Mouse (Mus musculus) forebrain, embryonic 10.5 days (tissue): Measurements from ENCODE around the gene 1700001J03Rik. TPM values are rescaled to one million over a fixed set of nuclear protein-coding genes. Genes with fewer than 3 reads are reported as not detected.
A peak's percentile ranks its signal among the peaks of the same experiment; 100 is the strongest.
"Not testable (repeated sequence)": the region's sequence is repeated elsewhere in the genome, so short reads cannot be mapped to it uniquely, and the experiment has no call there.

ENCODE experiments used
- DNase-seq: peaks from one replicate; pipeline ENCODE4 v3.0.0-alpha.2; 2017; ENCODE audit warnings: low spot score; ENCODE audit errors: extremely low spot score
- H3K27ac ChIP-seq: fragments of 300-500 bp; sonication (generic); 2 replicates; pipeline ENCODE4 v1.5.1; 2016; ENCODE audit warnings: mild to moderate bottlenecking
- H3K27me3 ChIP-seq: fragments of 300-500 bp; sonication (generic); 2 replicates; pipeline ENCODE4 v1.6.1; 2016; ENCODE audit warnings: mild to moderate bottlenecking; ENCODE audit not compliant: poor library complexity, severe bottlenecking
- H3K36me3 ChIP-seq: fragments of 300-500 bp; sonication (generic); replicated peaks from 2 replicates; pipeline ENCODE4 v1.6.1; 2016; ENCODE audit warnings: mild to moderate bottlenecking, moderate library complexity
- H3K4me1 ChIP-seq: fragments of 300-500 bp; sonication (generic); 2 replicates; pipeline ENCODE4 v1.6.1; 2016
- H3K4me3 ChIP-seq: fragments of 300-500 bp; sonication (generic); 2 replicates; pipeline ENCODE4 v1.5.1; 2016; ENCODE audit warnings: mild to moderate bottlenecking, moderate library complexity
- H3K9me3 ChIP-seq: fragments of 300-500 bp; sonication (generic); 2 replicates; pipeline ENCODE4 v1.6.1; 2016; ENCODE audit warnings: mild to moderate bottlenecking, moderate library complexity
- WGBS: fragments of 180-500 bp; shearing (Covaris S2); methylation state at CpG from one replicate; pipeline ENCODE4 v1.1.7; 2016; 5-methylcytosine and 5-hydroxymethylcytosine counted together
- polyA plus RNA-seq: library from polyadenylated mRNA; unstranded; fragments of >200 nt; fragmentation: Nextera tagmentation; extraction: Ambion mirVana; gene quantifications from 2 replicates; pipeline ENCODE4 v1.2.1, GENCODE M21; 2016

1700001J03Rik gene
- polyA plus RNA-seq = not detected in 2 replicates

GRCm38 (mm10) chr5:146185204-146185603, at the start of gene 1700001J03Rik:
TSS of gene 1700001J03Rik (minus strand) at chr5:146185304.
- WGBS = 80% methylated on average over 4 of the region's 4 CpGs

GRCm38 (mm10) chr5:146234336-146234735, 49.2 kb upstream of the 1700001J03Rik start:
- Histone ChIP-seq H3K27me3 (no peaks in the 10 kb centered on the region), H3K4me1 (peaks cover 26% of the 10 kb centered on the region), H3K9me3 (no peaks in the 10 kb centered on the region), H3K4me3 (no peak overlapping the region), H3K27ac (no peak overlapping the region), H3K36me3 (peaks cover 19% of the 10 kb centered on the region)
- DNase-seq = no peak
- 97% methylated on average over 1 of the region's 1 CpGs for WGBS

More at GRCm38 (mm10) chr5:146185204-146185603, at the start of gene 1700001J03Rik:
- H3K4me3 ChIP-seq, H3K27me3 ChIP-seq, DNase-seq, H3K27ac ChIP-seq, H3K36me3 ChIP-seq, H3K4me1 ChIP-seq: not testable (repeated sequence)
- peaks cover 42% of the 10 kb centered on the region; the same call in 1 of the 2 replicates for H3K9me3 ChIP-seq

GRCm38 (mm10) chr5:146232816-146233215, 47.7 kb upstream of the 1700001J03Rik start:
- peaks cover 26% of the 10 kb centered on the region for H3K4me1 ChIP-seq
- peak overlapping the region; percentile 90 for H3K4me3 ChIP-seq
- WGBS = 86% methylated on average over 11 of the region's 11 CpGs
- no peaks in the 10 kb centered on the region for H3K9me3 ChIP-seq
- peaks cover 9% of the 10 kb centered on the region for H3K36me3 ChIP-seq
- DNase-seq = no peak
- H3K27me3 ChIP-seq = no peaks in the 10 kb centered on the region
- H3K27ac ChIP-seq = no peak overlapping the region

- no peaks in the 10 kb centered on the region for H3K27me3 ChIP-seq
- peaks cover 26% of the 10 kb centered on the region for H3K4me1 ChIP-seq
- H3K9me3 ChIP-seq = no peaks in the 10 kb centered on the region
- peak overlapping the region; percentile 95 for H3K27ac ChIP-seq
- WGBS = 49% methylated on average over 6 of the region's 6 CpGs
- H3K36me3 ChIP-seq = peaks cover 4% of the 10 kb centered on the region
- no peak for DNase-seq
- peak overlapping the region; percentile 90 for H3K4me3 ChIP-seq
These were observed 47.1 kb upstream of the 1700001J03Rik start for GRCm38 (mm10) chr5:146232056-146232675.

GRCm38 (mm10) chr5:146231655-146231996, 46.5 kb upstream of the 1700001J03Rik start:
- Histone ChIP-seq H3K27me3 (no peaks in the 10 kb centered on the region), H3K4me3 (peak overlapping the region; percentile 90), H3K4me1 (peaks cover 23% of the 10 kb centered on the region), H3K9me3 (no peaks in the 10 kb centered on the region), H3K27ac (peak overlapping the region; percentile 95), H3K36me3 (no peaks in the 10 kb centered on the region)
- WGBS = under 1% methylated on average over 19 of the region's 19 CpGs
- peak; percentile 31 for DNase-seq

- DNase-seq = peak; percentile 90
- H3K4me3 ChIP-seq = peak within 1 kb of the TSS; percentile 90
- H3K9me3 ChIP-seq = no peaks in the 10 kb centered on the region
- H3K36me3 ChIP-seq = no peaks in the 10 kb centered on the region
- under 1% methylated on average over 83 of the region's 102 CpGs for WGBS
- H3K27me3 ChIP-seq = no peaks in the 10 kb centered on the region
- peaks cover 22% of the 10 kb centered on the region for H3K4me1 ChIP-seq
- H3K27ac ChIP-seq = peak within 1 kb of the TSS; percentile 95
These were observed 46.0 kb upstream of the 1700001J03Rik start, which contains the start of gene Cdk8 for GRCm38 (mm10) chr5:146230864-146231654. TSS of gene Cdk8 (plus strand) at chr5:146231230.

- H3K36me3 ChIP-seq = no peaks in the 10 kb centered on the region
- no peak for DNase-seq
- peaks cover 22% of the 10 kb centered on the region for H3K4me1 ChIP-seq
- no peaks in the 10 kb centered on the region for H3K9me3 ChIP-seq
- H3K4me3 ChIP-seq = peak overlapping the region; percentile 90
- no peaks in the 10 kb centered on the region for H3K27me3 ChIP-seq
- H3K27ac ChIP-seq = peak overlapping the region; percentile 95
- WGBS = 60% methylated on average over 17 of the region's 17 CpGs
These were observed 45.0 kb upstream of the 1700001J03Rik start for GRCm38 (mm10) chr5:146229869-146230650.

- DNase-seq = no peak
- H3K27me3 ChIP-seq = no peaks in the 10 kb centered on the region
- no peaks in the 10 kb centered on the region for H3K9me3 ChIP-seq
- no peak overlapping the region for H3K4me3 ChIP-seq
- peaks cover 5% of the 10 kb centered on the region for H3K4me1 ChIP-seq
- H3K27ac ChIP-seq = no peak overlapping the region
- no peaks in the 10 kb centered on the region for H3K36me3 ChIP-seq
- WGBS = 85% methylated on average over 8 of the region's 8 CpGs
These were observed 42.4 kb upstream of the 1700001J03Rik start for GRCm38 (mm10) chr5:146227496-146227895.

GRCm38 (mm10) chr5:146223786-146224185, 38.7 kb upstream of the 1700001J03Rik start:
- Histone ChIP-seq H3K27ac (no peak overlapping the region), H3K4me1 (peaks cover 21% of the 10 kb centered on the region), H3K9me3 (no peaks in the 10 kb centered on the region), H3K4me3 (no peak overlapping the region), H3K36me3 (peaks cover 12% of the 10 kb centered on the region), H3K27me3 (no peaks in the 10 kb centered on the region)
- WGBS = 92% methylated on average over 5 of the region's 5 CpGs
- DNase-seq = no peak

GRCm38 (mm10) chr5:146221722-146222121, 36.6 kb upstream of the 1700001J03Rik start:
- WGBS = 38% methylated on average over 6 of the region's 6 CpGs
- peak overlapping the region; percentile 76 for H3K4me3 ChIP-seq
- peaks cover 33% of the 10 kb centered on the region for H3K36me3 ChIP-seq
- H3K27ac ChIP-seq = peak overlapping the region; percentile 98
- H3K9me3 ChIP-seq = no peaks in the 10 kb centered on the region
- peaks cover 21% of the 10 kb centered on the region for H3K4me1 ChIP-seq
- no peaks in the 10 kb centered on the region for H3K27me3 ChIP-seq
- no peak for DNase-seq

GRCm38 (mm10) chr5:146220879-146221714, 36.0 kb upstream of the 1700001J03Rik start, which contains the start of gene Rnf6:
TSS of gene Rnf6 (minus strand) at chr5:146221555.
- peaks cover 21% of the 10 kb centered on the region for H3K4me1 ChIP-seq
- H3K9me3 ChIP-seq = no peaks in the 10 kb centered on the region
- H3K4me3 ChIP-seq = peak within 1 kb of the TSS; percentile 76
- H3K27ac ChIP-seq = peak within 1 kb of the TSS; percentile 98
- DNase-seq = peak; percentile 93
- H3K27me3 ChIP-seq = no peaks in the 10 kb centered on the region
- WGBS = under 1% methylated on average over 67 of the region's 67 CpGs
- H3K36me3 ChIP-seq = peaks cover 39% of the 10 kb centered on the region

- peak overlapping the region; percentile 98 for H3K27ac ChIP-seq
- peaks cover 21% of the 10 kb centered on the region for H3K4me1 ChIP-seq
- no peak for DNase-seq
- 11% methylated on average over 13 of the region's 13 CpGs for WGBS
- peaks cover 45% of the 10 kb centered on the region for H3K36me3 ChIP-seq
- H3K9me3 ChIP-seq = no peaks in the 10 kb centered on the region
- H3K27me3 ChIP-seq = no peaks in the 10 kb centered on the region
- H3K4me3 ChIP-seq = peak overlapping the region; percentile 76
These were observed 35.4 kb upstream of the 1700001J03Rik start for GRCm38 (mm10) chr5:146220501-146220878.
